Mouse (Mus musculus): ENCODE results near the gene Acacb.

Gene Acacb

DNA sequence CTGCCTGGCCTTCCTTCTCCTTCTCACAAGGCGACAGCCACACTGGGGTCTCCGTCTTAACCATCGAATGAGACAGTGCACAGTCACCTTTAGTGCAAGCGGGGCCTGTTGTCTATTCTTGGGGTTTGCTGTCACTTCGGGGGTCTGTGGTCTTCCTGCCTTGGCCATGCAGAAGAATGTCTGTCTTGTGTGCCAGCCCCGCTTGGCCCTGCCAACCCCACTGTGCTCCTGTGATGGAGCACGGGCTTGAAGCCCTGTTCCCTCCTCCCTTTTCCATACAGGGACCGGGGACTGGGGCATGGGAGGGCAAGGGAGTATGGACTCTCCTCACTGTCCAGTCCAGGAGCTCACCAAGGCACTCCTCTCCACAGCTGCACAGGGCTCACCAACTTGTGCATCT, 118.5 kb downstream of the Acacb start:
- DNase-seq (ENCODE audit: low spot score in 2 of 2): no peak

- no peak for DNase-seq (ENCODE audit: low spot score in 2 of 2)
These were observed 122.3 kb downstream of the Acacb start for GRCm38 (mm10) chr5:114268646-114269045.

GRCm38 (mm10) chr5:114269499-114269898, 123.2 kb downstream of the Acacb start:
- DNase-seq (ENCODE audit: low spot score in 2 of 2): no peak

- no peak for DNase-seq (ENCODE audit: low spot score in 2 of 2)
These were observed 123.6 kb downstream of the Acacb start for GRCm38 (mm10) chr5:114269984-114270383.

GRCm38 (mm10) chr5:114273693-114274402, 127.5 kb downstream of the Acacb start, which contains the start of gene Foxn4:
Gene Foxn4, minus strand, starts transcription at chr5:114273807.
- no peak for DNase-seq (ENCODE audit: low spot score in 2 of 2)

- DNase-seq (ENCODE audit: low spot score in 2 of 2): no peak
These were observed 129.0 kb downstream of the Acacb start for GRCm38 (mm10) chr5:114275339-114275738.

DNA sequence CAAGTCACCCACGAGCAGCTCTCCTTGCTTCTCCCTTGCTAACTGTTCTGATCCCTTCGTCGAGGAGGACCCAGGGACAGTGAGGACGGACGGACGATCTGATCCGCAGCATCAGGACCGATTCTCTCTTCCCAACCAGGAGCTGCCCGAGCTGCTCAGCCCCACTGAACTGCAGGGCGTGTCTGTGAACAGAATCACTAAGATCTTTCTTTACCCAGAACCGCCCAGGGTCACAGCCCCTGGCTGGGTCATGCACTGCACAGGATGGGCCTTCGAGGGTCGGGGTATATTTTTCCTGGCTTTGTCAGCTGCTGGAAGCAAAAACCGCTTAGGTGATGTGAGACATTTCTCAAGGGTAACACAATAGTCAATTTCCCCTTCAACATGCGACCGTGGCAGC, 129.7 kb downstream of the Acacb start:
- no peak for DNase-seq (ENCODE audit: low spot score in 2 of 2)

GRCm38 (mm10) chr5:114279382-114280143, 133.2 kb downstream of the Acacb start:
- DNase-seq (ENCODE audit: low spot score in 2 of 2): no peak

- DNase-seq (ENCODE audit: low spot score in 2 of 2): no peak
These were observed 136.0 kb downstream of the Acacb start for GRCm38 (mm10) chr5:114282346-114282745.

DNA sequence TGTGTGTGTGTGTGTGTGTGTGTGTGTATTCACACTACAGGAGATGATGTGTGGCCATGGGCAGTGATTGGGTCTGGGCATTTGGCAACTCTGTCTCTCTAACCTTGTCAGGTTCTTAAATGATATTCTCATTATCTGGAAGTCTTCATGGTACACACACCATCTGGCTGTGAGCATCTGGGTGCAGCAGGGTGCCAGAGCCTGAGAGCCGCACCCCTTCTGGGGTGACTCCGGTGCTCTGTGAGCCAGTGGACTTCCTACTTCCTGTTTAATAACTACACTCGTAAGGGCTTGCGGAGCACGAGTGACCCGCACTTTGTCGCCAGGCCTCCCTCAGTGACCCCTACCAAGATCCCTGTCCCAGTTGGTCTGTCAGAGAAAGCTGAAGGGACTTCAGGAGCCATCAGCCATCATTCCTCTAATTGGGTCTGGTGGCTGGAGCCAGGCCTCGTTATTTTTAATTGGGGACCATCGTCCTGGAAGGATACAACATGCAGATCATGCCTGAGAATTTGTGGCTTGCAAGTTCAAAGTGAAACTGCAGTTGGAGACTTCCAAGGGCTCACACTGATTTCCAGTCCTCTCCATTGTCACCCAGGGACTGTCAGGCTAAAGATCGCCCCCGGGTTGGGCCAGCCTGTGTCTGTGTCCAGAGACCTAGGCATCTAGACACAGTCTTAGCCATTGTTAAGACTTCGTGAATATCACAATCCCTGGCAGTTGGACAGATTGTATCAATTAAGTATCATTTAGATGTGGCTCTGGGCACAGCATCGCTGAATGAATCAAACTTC, 138.5 kb downstream of the Acacb start:
- no peak for DNase-seq (ENCODE audit: low spot score in 2 of 2)

DNA sequence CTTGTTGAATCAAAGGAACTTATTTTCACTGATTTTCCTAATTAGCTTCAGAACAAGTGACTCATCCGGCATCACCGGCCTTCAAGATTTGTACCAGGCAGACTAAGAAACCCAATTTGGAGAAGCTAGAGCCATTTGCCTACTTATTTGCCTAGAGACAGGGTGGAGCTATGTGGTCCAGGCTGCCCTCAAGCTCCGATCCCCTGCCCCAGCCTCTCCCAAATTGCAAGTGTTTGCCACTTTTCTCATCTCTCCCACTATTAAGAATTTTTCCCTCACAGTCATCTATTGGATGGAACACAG, 139.0 kb downstream of the Acacb start:
- DNase-seq (ENCODE audit: low spot score in 2 of 2): no peak

- DNase-seq (ENCODE audit: low spot score in 2 of 2): no peak
These were observed 139.8 kb downstream of the Acacb start for GRCm38 (mm10) chr5:114286102-114286501.

GRCm38 (mm10) chr5:114286872-114287571, 140.7 kb downstream of the Acacb start:
- no peak for DNase-seq (ENCODE audit: low spot score in 2 of 2)

DNA sequence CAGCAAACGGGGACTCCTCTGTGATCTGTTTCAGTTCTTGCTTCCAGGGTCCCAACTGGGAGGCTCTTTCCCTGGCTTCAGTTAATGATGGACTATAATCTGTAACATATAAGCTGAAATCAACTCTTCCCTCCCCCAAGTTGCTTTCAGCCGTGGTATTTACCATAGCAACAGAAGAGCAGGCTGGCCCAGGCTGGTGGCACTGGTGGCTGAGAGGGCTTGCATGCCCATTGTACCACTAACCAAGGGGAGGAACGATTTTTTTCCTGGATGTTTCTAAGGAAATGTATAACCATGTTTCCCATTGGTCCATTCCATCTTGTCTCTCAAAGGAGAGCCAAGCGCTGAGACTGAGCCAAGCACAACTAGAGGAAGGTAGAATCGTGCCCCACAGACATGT, 142.1 kb downstream of the Acacb start:
- DNase-seq (ENCODE audit: low spot score in 2 of 2): no peak

- no peak for DNase-seq (ENCODE audit: low spot score in 2 of 2)
These were observed 142.5 kb downstream of the Acacb start, which contains the start of gene Myo1h for GRCm38 (mm10) chr5:114288874-114289273. Gene Myo1h, plus strand, starts transcription at chr5:114289166.

GRCm38 (mm10) chr5:114290004-114290403, 143.7 kb downstream of the Acacb start:
- no peak for DNase-seq (ENCODE audit: low spot score in 2 of 2)

- no peak for DNase-seq (ENCODE audit: low spot score in 2 of 2)
These were observed 150.6 kb downstream of the Acacb start for GRCm38 (mm10) chr5:114296693-114297631.

DNA sequence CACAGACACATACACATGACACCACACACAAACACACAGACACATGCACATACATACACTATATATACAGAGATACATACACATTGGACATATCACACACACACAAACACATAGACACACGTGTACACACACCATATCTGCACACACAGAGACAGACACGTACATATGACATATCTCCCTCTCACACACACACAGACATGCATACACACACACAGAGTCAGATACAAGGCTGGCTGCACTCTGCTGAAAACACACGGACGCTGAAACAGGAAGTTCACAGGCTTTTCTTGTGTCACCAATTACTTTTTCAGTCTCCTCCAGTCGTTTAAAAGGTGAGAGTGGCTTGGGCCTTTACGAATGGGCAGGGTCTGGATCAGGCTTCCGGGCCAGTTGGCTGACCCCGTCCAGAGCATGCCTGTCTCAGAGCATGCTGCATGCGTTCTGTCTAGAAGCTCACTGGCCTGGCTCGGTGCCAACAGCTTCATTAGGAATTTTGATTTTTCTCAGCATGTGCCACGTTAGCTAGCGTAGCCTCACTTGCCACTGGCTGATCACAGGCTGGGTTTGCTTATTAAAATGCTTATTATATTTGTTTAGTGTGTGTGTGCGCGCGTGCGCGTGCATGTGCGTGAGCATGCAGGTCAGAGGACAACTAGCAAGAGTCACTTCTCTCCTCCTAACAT, 152.0 kb downstream of the Acacb start:
- DNase-seq (ENCODE audit: low spot score in 2 of 2): no peak

DNA sequence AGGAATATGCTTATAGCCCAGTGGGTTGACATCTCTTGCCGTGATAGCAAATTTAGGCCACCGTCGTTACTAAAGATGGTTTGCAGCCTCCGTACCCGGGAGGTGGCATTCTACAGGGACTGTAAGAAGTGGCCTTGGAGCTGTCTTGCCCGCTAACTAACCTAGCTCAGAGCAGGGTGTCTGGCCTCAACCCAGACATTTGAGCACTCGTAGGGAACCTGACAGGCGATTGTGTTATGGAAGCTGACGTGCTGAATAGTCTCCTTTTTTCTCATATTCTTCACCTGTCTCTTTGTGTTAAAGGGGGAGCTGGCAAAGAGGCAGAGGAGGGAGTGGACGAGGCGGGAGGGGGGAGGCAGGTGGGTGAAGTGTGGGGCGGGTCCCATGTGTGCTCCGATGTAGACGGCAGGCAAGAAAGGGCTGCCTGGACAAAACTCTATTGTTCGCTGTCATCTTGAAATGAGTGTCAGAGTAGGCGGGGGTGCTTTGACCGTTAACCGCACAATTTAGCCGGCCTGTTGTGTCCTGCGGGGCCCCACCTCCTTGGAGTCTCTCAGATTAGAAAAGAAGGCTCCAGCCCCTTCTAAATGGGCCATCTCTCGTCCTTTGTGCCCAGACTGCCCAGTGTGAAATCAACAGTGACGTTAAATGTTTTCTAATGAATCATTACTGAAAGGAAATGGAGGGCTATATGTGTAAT, 153.0 kb downstream of the Acacb start:
- no peak for DNase-seq (ENCODE audit: low spot score in 2 of 2)

All from natural killer cell, adult 2 months (primary cell).